8 mouse cellular contexts compared by ENCODE assay signal in the genomic region with DNA sequence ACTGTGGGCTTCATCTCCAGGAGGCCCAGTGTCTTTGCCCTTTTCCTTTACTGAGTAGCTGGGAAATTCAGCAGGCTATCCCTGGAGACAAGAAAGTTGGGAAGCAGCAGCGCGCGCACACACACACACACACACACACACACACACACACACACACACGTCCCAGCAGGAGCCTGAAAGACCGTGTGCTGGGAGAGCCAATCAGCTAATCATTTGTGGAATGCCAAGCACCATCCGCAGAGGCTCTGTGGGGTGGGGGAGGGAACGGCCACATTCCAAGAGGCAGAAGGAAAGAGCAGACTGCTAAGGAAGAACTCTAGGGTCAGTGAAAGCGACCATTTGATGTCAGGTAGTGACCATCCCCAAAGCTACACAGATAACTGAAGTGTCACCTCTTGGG. TPM values are rescaled to one million over a fixed set of nuclear protein-coding genes. Genes with fewer than 3 reads are reported as not detected.
A peak's percentile ranks its signal among the peaks of the same experiment; 100 is the strongest.
DNase-seq lines count a peak whose midpoint lies in the region; ATAC-seq and TF ChIP-seq lines count a peak whose summit lies in the region.

No protein-coding gene starts in this region.

- peaks cover 30% of the 10 kb centered on the region for H3K27me3 ChIP-seq in midbrain, embryonic 11.5 days (ENCODE audit: control insufficient read depth, insufficient read depth, low read length)
- H3K27me3 ChIP-seq in midbrain, embryonic 16.5 days (ENCODE audit: control insufficient read depth, insufficient read depth, low read depth, low read length) = peaks cover 30% of the 10 kb centered on the region
- H3K27me3 ChIP-seq in limb, embryonic 12.5 days = no peaks in the 10 kb centered on the region
- H3K27me3 ChIP-seq in stomach, postnatal 0 days (ENCODE audit: control insufficient read depth, insufficient read depth, low read length) = no peaks in the 10 kb centered on the region

- H3K4me1 ChIP-seq in midbrain, embryonic 11.5 days (ENCODE audit: control insufficient read depth, insufficient read depth, low read length) = peaks cover 10% of the 10 kb centered on the region
- peaks cover 11% of the 10 kb centered on the region; the same call in 1 of the 2 replicates for H3K4me1 ChIP-seq in midbrain, embryonic 16.5 days (ENCODE audit: control insufficient read depth, insufficient read depth, low read length)
- peaks cover 48% of the 10 kb centered on the region for H3K4me1 ChIP-seq in limb, embryonic 12.5 days (replicated peaks)
- peaks cover 4% of the 10 kb centered on the region; the same call in 1 of the 2 replicates for H3K4me1 ChIP-seq in stomach, postnatal 0 days (replicated peaks; ENCODE audit: control insufficient read depth, insufficient read depth)

- H3K9me3 ChIP-seq in midbrain, embryonic 11.5 days (ENCODE audit: control insufficient read depth, low read length) = no peaks in the 10 kb centered on the region
- H3K9me3 ChIP-seq in midbrain, embryonic 16.5 days (replicated peaks; ENCODE audit: control insufficient read depth, low read length, poor library complexity, severe bottlenecking) = no peaks in the 10 kb centered on the region
- H3K9me3 ChIP-seq in limb, embryonic 12.5 days = no peaks in the 10 kb centered on the region
- no peaks in the 10 kb centered on the region for H3K9me3 ChIP-seq in stomach, postnatal 0 days (ENCODE audit: control insufficient read depth, low read length)

- no peak for TF ChIP-seq EP300 in stomach, postnatal 0 days (optimal IDR thresholded peaks at IDR 0.05)

- H3K9ac ChIP-seq in midbrain, embryonic 11.5 days (ENCODE audit: low read length) = no peak overlapping the region
- H3K9ac ChIP-seq in midbrain, embryonic 16.5 days (ENCODE audit: low read depth, low read length) = no peak overlapping the region
- H3K9ac ChIP-seq in limb, embryonic 12.5 days (replicated peaks) = no peak overlapping the region
- H3K9ac ChIP-seq in stomach, postnatal 0 days (ENCODE audit: low read length) = no peak overlapping the region

- TF ChIP-seq CTCF in stomach, postnatal 0 days (IDR thresholded peaks at IDR 0.05; ENCODE audit: low read depth) = no peak

- H3K36me3 ChIP-seq in midbrain, embryonic 11.5 days (ENCODE audit: control insufficient read depth, insufficient read depth, low read length) = no peaks in the 10 kb centered on the region
- H3K36me3 ChIP-seq in midbrain, embryonic 16.5 days (ENCODE audit: control insufficient read depth, insufficient read depth, low read length) = no peaks in the 10 kb centered on the region
- H3K36me3 ChIP-seq in limb, embryonic 12.5 days = peaks cover 3% of the 10 kb centered on the region; the same call in 1 of the 2 replicates
- H3K36me3 ChIP-seq in stomach, postnatal 0 days (ENCODE audit: control insufficient read depth, insufficient read depth, low read length) = no peaks in the 10 kb centered on the region

- no peak overlapping the region for H3K27ac ChIP-seq in midbrain, embryonic 11.5 days (ENCODE audit: low read depth, low read length)
- no peak overlapping the region for H3K27ac ChIP-seq in midbrain, embryonic 16.5 days (ENCODE audit: low read length)
- peak overlapping the region; percentile 75 for H3K27ac ChIP-seq in limb, embryonic 12.5 days
- no peak overlapping the region for H3K27ac ChIP-seq in stomach, postnatal 0 days (replicated peaks)

- DNase-seq in midbrain, embryonic 11.5 days (ENCODE audit: low spot score, missing footprints) = peak; percentile 90
- DNase-seq in forelimb bud, embryonic 11.5 days (ENCODE audit: low read depth, low spot score) = peak; percentile 80
- DNase-seq in stomach, postnatal 0 days (ENCODE audit: low spot score) = peak; percentile 49
- DNase-seq in thymus, adult 18-20 months = no peak
- DNase-seq in urinary bladder, postnatal 10 days (ENCODE audit: low spot score) = no peak
- DNase-seq in right cerebral cortex, postnatal 36 days (ENCODE audit: low spot score in 2 of 2) = no peak

- WGBS in midbrain, embryonic 11.5 days = 4% methylated on average over 8 of the region's 8 CpGs
- WGBS in midbrain, embryonic 16.5 days = 7% methylated on average over 8 of the region's 8 CpGs
- WGBS in limb, embryonic 12.5 days = 2% methylated on average over 8 of the region's 8 CpGs
- 14% methylated on average over 8 of the region's 8 CpGs for WGBS in stomach, postnatal 0 days

- peak; percentile 60 for ATAC-seq in midbrain, embryonic 11.5 days (ENCODE audit: low FRiP score)
- ATAC-seq in midbrain, embryonic 16.5 days = no peak
- peak; percentile 34; the same call in 1 of the 2 replicates for ATAC-seq in limb, embryonic 12.5 days (ENCODE audit: insufficient number of reproducible peaks, insufficient read depth, low FRiP score, low TSS enrichment, low read depth)
- 0 out of 2 replicates have a peak, but pooled peaks have one; percentile 54 for ATAC-seq in stomach, postnatal 0 days (ENCODE audit: low FRiP score, low TSS enrichment)

- no peak overlapping the region for H3K4me2 ChIP-seq in midbrain, embryonic 11.5 days
- no peak overlapping the region for H3K4me2 ChIP-seq in midbrain, embryonic 16.5 days (ENCODE audit: low read length)
- H3K4me2 ChIP-seq in limb, embryonic 12.5 days = peak overlapping the region; percentile 35
- H3K4me2 ChIP-seq in stomach, postnatal 0 days (replicated peaks; ENCODE audit: low read depth) = no peak overlapping the region

- H3K4me3 ChIP-seq in midbrain, embryonic 11.5 days (ENCODE audit: low read depth, low read length) = no peak overlapping the region
- H3K4me3 ChIP-seq in midbrain, embryonic 16.5 days (ENCODE audit: low read depth, low read length) = no peak overlapping the region
- no peak overlapping the region for H3K4me3 ChIP-seq in limb, embryonic 12.5 days (replicated peaks)
- H3K4me3 ChIP-seq in stomach, postnatal 0 days (ENCODE audit: low read depth, low read length) = no peak overlapping the region

RNA-seq across cellular contexts. Expression of gene Wdr86, which starts 2.6 kb away (rescaled TPM):
- polyA plus RNA-seq in midbrain, embryonic 11.5 days (2014; fragmentation: Nextera tagmentation; extraction: Ambion mirVana) = 8.7 and 10.3 TPM in 2 replicates
- 4.4 and 5.7 TPM in 2 replicates for polyA plus RNA-seq in midbrain, embryonic 16.5 days (2015; fragmentation: Nextera tagmentation; extraction: Ambion mirVana)
- polyA plus RNA-seq in limb, embryonic 12.5 days (2016; fragmentation: Nextera tagmentation; extraction: Ambion mirVana) = 40.3 and 44.8 TPM in 2 replicates
- 2.7 and 3.3 TPM in 2 replicates for polyA plus RNA-seq in stomach, postnatal 0 days (2015; fragmentation: Nextera tagmentation; extraction: Ambion mirVana)

RNA-seq across cellular contexts. Expression of gene Crygn, which starts 24.7 kb away (rescaled TPM):
- 0.68 and 1.2 TPM in 2 replicates for polyA plus RNA-seq in midbrain, embryonic 11.5 days (2014; fragmentation: Nextera tagmentation; extraction: Ambion mirVana)
- polyA plus RNA-seq in midbrain, embryonic 16.5 days (2015; fragmentation: Nextera tagmentation; extraction: Ambion mirVana) = 1.4 and 2.1 TPM in 2 replicates
- polyA plus RNA-seq in limb, embryonic 12.5 days (2016; fragmentation: Nextera tagmentation; extraction: Ambion mirVana) = 1.6 TPM in 1 of 2 replicates, not detected in the other
- 2.5 and 3.0 TPM in 2 replicates for polyA plus RNA-seq in stomach, postnatal 0 days (2015; fragmentation: Nextera tagmentation; extraction: Ambion mirVana)

RNA-seq across cellular contexts. Expression of gene Nub1, which starts 47.8 kb away (rescaled TPM):
- 36.8 and 38.8 TPM in 2 replicates for polyA plus RNA-seq in midbrain, embryonic 11.5 days (2014; fragmentation: Nextera tagmentation; extraction: Ambion mirVana)
- 48.6 and 49.8 TPM in 2 replicates for polyA plus RNA-seq in midbrain, embryonic 16.5 days (2015; fragmentation: Nextera tagmentation; extraction: Ambion mirVana)
- polyA plus RNA-seq in limb, embryonic 12.5 days (2016; fragmentation: Nextera tagmentation; extraction: Ambion mirVana) = 28.3 and 29.4 TPM in 2 replicates
- 18.5 and 20.4 TPM in 2 replicates for polyA plus RNA-seq in stomach, postnatal 0 days (2015; fragmentation: Nextera tagmentation; extraction: Ambion mirVana)

Comparison
In these comparisons a context has a peak if more than half of its experiments do, and no peak if none do; other contexts are left out.
1. DNase-seq: peak in midbrain, embryonic 11.5 days (single experiment), forelimb bud, embryonic 11.5 days (single experiment) and stomach, postnatal 0 days (single experiment); none in thymus, adult 18-20 months (0 of 2), urinary bladder, postnatal 10 days (single experiment) and right cerebral cortex, postnatal 36 days (0 of 2).